Mouse (Mus musculus) MEL (cell line): ENCODE results near the gene Gm49403.

Source experiments
- CTCF ChIP-seq, 3 experiments: IDR thresholded peaks in 2 of 3; conservative IDR thresholded peaks in 1 of 3; 2 replicates each; pipeline ENCODE4 v1.5.1; 2011 to 2012; ENCODE audit warnings: low read length in 3 of 3, low read depth in 2 of 3, mild to moderate bottlenecking in 2 of 3, improper control_type of control experiment in 1 of 3, inconsistent platforms in 1 of 3, mixed read lengths in 1 of 3, moderate library complexity in 1 of 3; ENCODE audit not compliant: control insufficient read depth in 1 of 3, insufficient read depth in 1 of 3, poor library complexity in 1 of 3, severe bottlenecking in 1 of 3
- ETS1 ChIP-seq: IDR thresholded peaks from 2 replicates; pipeline ENCODE4 v1.6.1; 2012; ENCODE audit warnings: low read depth, mild to moderate bottlenecking, inconsistent platforms, low read length, improper control_type of control experiment, moderate library complexity
- MYC ChIP-seq: IDR thresholded peaks from 2 replicates; pipeline ENCODE4 v1.6.1; 2011; ENCODE audit warnings: low read depth, mild to moderate bottlenecking, low read length, improper control_type of control experiment, moderate library complexity
- ZNF384 ChIP-seq: IDR thresholded peaks from 2 replicates; pipeline ENCODE4 v1.6.1; 2012; ENCODE audit warnings: low read depth, mild to moderate bottlenecking, inconsistent platforms, low read length, improper control_type of control experiment

GRCm38 (mm10) chr19:8859018-8859417, 24.7 kb upstream of the Gm49403 start:
- TF ChIP-seq ZNF384 = no peak
- TF ChIP-seq MYC = no peak
- TF ChIP-seq ETS1 = no peak
- peak; percentile 52 to 80 (median 55) for TF ChIP-seq CTCF (IDR thresholded peaks at IDR 0.05 in 2 of 3, conservative IDR thresholded peaks at IDR 0.05 in 1 of 3; ENCODE audit: control insufficient read depth in 1 of 3, insufficient read depth in 1 of 3, low read depth in 2 of 3, low read length in 3 of 3, poor library complexity in 1 of 3, severe bottlenecking in 1 of 3)
